8 mouse cellular contexts compared by ENCODE assay signal in the genomic region with DNA sequence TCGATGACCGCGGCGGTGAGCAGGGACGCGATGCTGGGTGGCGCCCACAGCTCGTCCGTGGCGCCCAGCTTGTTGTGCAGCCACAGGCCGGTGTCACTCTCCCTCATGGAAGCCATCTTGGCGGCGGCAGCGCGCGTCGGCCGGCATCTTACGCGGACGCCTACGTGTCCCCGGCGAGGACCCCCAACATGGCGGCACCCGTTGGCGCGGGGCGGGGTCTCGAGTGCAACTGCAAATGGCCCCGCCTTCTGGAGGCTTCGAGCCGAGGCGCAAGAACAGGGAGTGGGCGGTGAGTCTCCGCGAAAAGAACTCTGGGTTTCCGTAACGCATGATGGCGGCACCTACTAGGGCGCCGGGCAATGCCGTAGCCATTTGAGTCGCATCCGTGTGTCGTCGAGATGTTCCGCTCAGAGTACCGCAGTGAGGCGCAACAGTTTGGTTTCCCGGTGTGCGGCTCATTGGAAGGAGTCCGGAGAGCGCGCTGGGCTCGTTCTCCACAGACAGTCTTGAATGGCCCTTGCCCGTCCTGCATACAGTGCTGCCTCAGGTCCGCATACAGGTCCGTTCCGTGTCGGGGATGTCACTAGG. TPM values are rescaled to one million over a fixed set of nuclear protein-coding genes. Genes with fewer than 3 reads are reported as not detected.
A peak's percentile ranks its signal among the peaks of the same experiment; 100 is the strongest.
DNase-seq lines count a peak whose midpoint lies in the region; ATAC-seq lines count a peak whose summit lies in the region.

Gene Nelfa, minus strand, starts transcription at position 294 of the 588 bp plus-strand sequence.

- intact Hi-C loops in gastrocnemius, postnatal 14 days (cut with DNase I; ENCODE audit: low total_unique reads), result no loop called here
- intact Hi-C loops in left cerebral cortex, postnatal 10 days (cut with DNase I), result no loop called here

- peak; percentile 94 for ATAC-seq in inflammation-experienced regulatory T-cells, adult 6 months
- ATAC-seq in megakaryocyte-erythroid progenitor cell, adult 5-6 weeks (replicated peaks; ENCODE audit: low FRiP score, low TSS enrichment, poor library complexity, severe bottlenecking), result peak; percentile 95

- peak; percentile 99 for DNase-seq in adrenal gland, adult (ENCODE audit: inconsistent age in 2 of 2, low spot score in 1 of 2)
- peak; percentile 100 for DNase-seq in embryo, embryonic 10.5 days (ENCODE audit: low spot score)
- DNase-seq in gastrocnemius, postnatal 14 days, result peak; percentile 99
- DNase-seq in left cerebral cortex, postnatal 10 days (ENCODE audit: extremely low spot score in 1 of 2, low spot score in 2 of 2), result peak; percentile 99 to 100
- DNase-seq in right cerebral cortex, postnatal 25 days, result peak; percentile 99
- DNase-seq in urinary bladder, postnatal 4 days (ENCODE audit: low spot score in 2 of 2), result peak; percentile 98 to 99

RNA-seq across cellular contexts. Expression of gene Nelfa, which starts in this region (rescaled TPM):
- total RNA-seq in gastrocnemius, postnatal 14 days (2021), result 1 to 10 TPM; 7.0 to 8.6 TPM
- polyA plus RNA-seq in inflammation-experienced regulatory T-cells, adult 6 months (2017; shearing (Covaris generic)), result 10 to 100 TPM; 38.6 to 41.2 (median 40.0) TPM
- 10 to 100 TPM; 17.9 to 18.2 TPM for total RNA-seq in left cerebral cortex, postnatal 10 days (2021)
- 51.6 and 54.2 TPM in 2 replicates for total RNA-seq in megakaryocyte-erythroid progenitor cell, adult 5-6 weeks (2014; fragmentation: Nextera tagmentation)
- 28.3 and 35.0 TPM in 2 replicates for total RNA-seq in megakaryocyte-erythroid progenitor cell, adult 5-6 weeks (2017)

Comparison
In these comparisons a context has a peak if more than half of its experiments do, and no peak if none do; other contexts are left out.
1. Peak in every context shown above with its lines: DNase-seq and ATAC-seq.